Mouse (Mus musculus) heart, embryonic 10.5 days (tissue): ENCODE measurements around the gene Map3k20. TPM values are rescaled to one million over a fixed set of nuclear protein-coding genes. Genes with fewer than 3 reads are reported as not detected.

Experiments
- DNase-seq: peaks from one replicate; pipeline ENCODE4 v3.0.0-alpha.2; 2017; ENCODE audit warnings: low spot score
- H3K27ac ChIP-seq: fragments of 300-500 bp; sonication (generic); 2 replicates; pipeline ENCODE4 v1.5.1; 2016; ENCODE audit warnings: mild to moderate bottlenecking
- H3K27me3 ChIP-seq: fragments of 300-500 bp; sonication (generic); 2 replicates; pipeline ENCODE4 v1.6.1; 2016; ENCODE audit warnings: mild to moderate bottlenecking; ENCODE audit not compliant: poor library complexity, insufficient read depth, severe bottlenecking
- H3K36me3 ChIP-seq: fragments of 300-500 bp; sonication (generic); 2 replicates; pipeline ENCODE4 v1.6.1; 2016; ENCODE audit warnings: mild to moderate bottlenecking, moderate library complexity
- H3K4me1 ChIP-seq: fragments of 300-500 bp; sonication (generic); 2 replicates; pipeline ENCODE4 v1.6.1; 2016; ENCODE audit warnings: mild to moderate bottlenecking
- H3K4me3 ChIP-seq: fragments of 300-500 bp; sonication (generic); 2 replicates; pipeline ENCODE4 v1.5.1; 2016; ENCODE audit warnings: mild to moderate bottlenecking, moderate library complexity
- H3K9me3 ChIP-seq: fragments of 300-500 bp; sonication (generic); 2 replicates; pipeline ENCODE4 v1.6.1; 2016; ENCODE audit warnings: mild to moderate bottlenecking, moderate library complexity
- WGBS: fragments of 180-500 bp; shearing (Covaris S2); methylation state at CpG from one replicate; pipeline ENCODE4 v1.1.7; 2016; 5-methylcytosine and 5-hydroxymethylcytosine counted together
- polyA plus RNA-seq: library from polyadenylated mRNA; unstranded; fragments of >200 nt; fragmentation: Nextera tagmentation; extraction: Ambion mirVana; gene quantifications from 2 replicates; pipeline ENCODE4 v1.2.1, GENCODE M21; 2016

Gene Map3k20
- polyA plus RNA-seq, 1 experiment from 2014 or later: 27.9 TPM

GRCm38 (mm10) chr2:72253882-72254281, 31.6 kb upstream of the Map3k20 start:
- no peak overlapping the region for H3K27ac ChIP-seq
- WGBS: 74% methylated on average over 4 of the region's 4 CpGs
- no peak for DNase-seq

GRCm38 (mm10) chr2:72254813-72255582, 30.4 kb upstream of the Map3k20 start:
- H3K36me3 ChIP-seq: no peaks in the 10 kb centered on the region
- H3K27ac ChIP-seq: peak overlapping the region; percentile 62; the same call in 1 of the 2 replicates
- 33% methylated on average over 14 of the region's 14 CpGs for WGBS
- no peaks in the 10 kb centered on the region for H3K27me3 ChIP-seq
- no peaks in the 10 kb centered on the region for H3K9me3 ChIP-seq
- peaks cover 21% of the 10 kb centered on the region for H3K4me1 ChIP-seq
- no peak for DNase-seq
- H3K4me3 ChIP-seq: peak overlapping the region; percentile 40

More at GRCm38 (mm10) chr2:72253882-72254281, 31.6 kb upstream of the Map3k20 start:
- H3K4me3 ChIP-seq: no peak overlapping the region
- no peaks in the 10 kb centered on the region for H3K27me3 ChIP-seq
- H3K4me1 ChIP-seq: peaks cover 21% of the 10 kb centered on the region
- no peaks in the 10 kb centered on the region for H3K36me3 ChIP-seq
- no peaks in the 10 kb centered on the region for H3K9me3 ChIP-seq

- Histone ChIP-seq H3K36me3 (no peaks in the 10 kb centered on the region), H3K27me3 (no peaks in the 10 kb centered on the region), H3K4me3 (no peak overlapping the region), H3K27ac (no peak overlapping the region), H3K4me1 (peaks cover 6% of the 10 kb centered on the region), H3K9me3 (no peaks in the 10 kb centered on the region)
- WGBS: 91% methylated on average over 1 of the region's 1 CpGs
- no peak for DNase-seq
These were observed 24.7 kb upstream of the Map3k20 start for GRCm38 (mm10) chr2:72260704-72261103.

- no peak overlapping the region for H3K27ac ChIP-seq
- H3K27me3 ChIP-seq: no peaks in the 10 kb centered on the region
- no peak overlapping the region for H3K4me3 ChIP-seq
- H3K36me3 ChIP-seq: no peaks in the 10 kb centered on the region
- no peaks in the 10 kb centered on the region for H3K9me3 ChIP-seq
- no peak for DNase-seq
- whole genome bisulfite sequencing: 84% methylated on average over 6 of the region's 6 CpGs
- H3K4me1 ChIP-seq: no peaks in the 10 kb centered on the region
These were observed 22.5 kb upstream of the Map3k20 start for GRCm38 (mm10) chr2:72262814-72263480.

- WGBS: 87% methylated on average over 6 of the region's 6 CpGs
- H3K4me3 ChIP-seq: no peak overlapping the region
These were observed 18.0 kb upstream of the Map3k20 start for GRCm38 (mm10) chr2:72267390-72267789.

GRCm38 (mm10) chr2:72269651-72270341, 15.6 kb upstream of the Map3k20 start:
- H3K9me3 ChIP-seq: no peaks in the 10 kb centered on the region
- DNase-seq: no peak
- H3K4me3 ChIP-seq: no peak overlapping the region
- peaks cover 16% of the 10 kb centered on the region; the same call in 1 of the 2 replicates for H3K4me1 ChIP-seq
- no peaks in the 10 kb centered on the region for H3K27me3 ChIP-seq
- H3K36me3 ChIP-seq: no peaks in the 10 kb centered on the region
- peak overlapping the region; percentile 79; the same call in 1 of the 2 replicates for H3K27ac ChIP-seq
- WGBS: 53% methylated on average over 4 of the region's 4 CpGs

More at GRCm38 (mm10) chr2:72267390-72267789, 18.0 kb upstream of the Map3k20 start:
- H3K4me1 ChIP-seq: peaks cover 16% of the 10 kb centered on the region; the same call in 1 of the 2 replicates
- no peak overlapping the region for H3K27ac ChIP-seq
- no peaks in the 10 kb centered on the region for H3K9me3 ChIP-seq
- H3K36me3 ChIP-seq: no peaks in the 10 kb centered on the region
- H3K27me3 ChIP-seq: no peaks in the 10 kb centered on the region
- DNase-seq: no peak

GRCm38 (mm10) chr2:72278247-72278873, 7.1 kb upstream of the Map3k20 start:
- no peaks in the 10 kb centered on the region for H3K36me3 ChIP-seq
- H3K27ac ChIP-seq: no peak overlapping the region
- no peak overlapping the region for H3K4me3 ChIP-seq
- 86% methylated on average over 4 of the region's 4 CpGs for WGBS
- no peaks in the 10 kb centered on the region for H3K9me3 ChIP-seq
- H3K4me1 ChIP-seq: 0 out of 2 replicates have a peak, but pooled peaks cover 4% of the 10 kb centered on the region
- H3K27me3 ChIP-seq: no peaks in the 10 kb centered on the region
- DNase-seq: no peak

- 91% methylated on average over 5 of the region's 5 CpGs for WGBS
- Histone ChIP-seq H3K27ac (no peak overlapping the region), H3K36me3 (no peaks in the 10 kb centered on the region), H3K4me1 (peaks cover 20% of the 10 kb centered on the region), H3K9me3 (no peaks in the 10 kb centered on the region), H3K4me3 (no peak overlapping the region), H3K27me3 (no peaks in the 10 kb centered on the region)
- no peak for DNase-seq
These were observed 4.9 kb upstream of the Map3k20 start for GRCm38 (mm10) chr2:72280524-72280923.

- no peak for DNase-seq
- no peaks in the 10 kb centered on the region for H3K9me3 ChIP-seq
- no peaks in the 10 kb centered on the region for H3K36me3 ChIP-seq
- H3K4me3 ChIP-seq: no peak overlapping the region
- H3K27me3 ChIP-seq: no peaks in the 10 kb centered on the region
- no peak overlapping the region for H3K27ac ChIP-seq
- H3K4me1 ChIP-seq: peaks cover 22% of the 10 kb centered on the region
- 85% methylated on average over 14 of the region's 14 CpGs for WGBS
These were observed 3.5 kb upstream of the Map3k20 start for GRCm38 (mm10) chr2:72281971-72282370.

- 72% methylated on average over 4 of the region's 4 CpGs for WGBS
- no peaks in the 10 kb centered on the region for H3K27me3 ChIP-seq
- H3K4me1 ChIP-seq: peaks cover 29% of the 10 kb centered on the region
- H3K4me3 ChIP-seq: no peak overlapping the region
- no peak for DNase-seq
- no peak overlapping the region for H3K27ac ChIP-seq
- no peaks in the 10 kb centered on the region for H3K9me3 ChIP-seq
- H3K36me3 ChIP-seq: no peaks in the 10 kb centered on the region
These were observed 2.7 kb upstream of the Map3k20 start for GRCm38 (mm10) chr2:72282733-72283132.

- 47% methylated on average over 7 of the region's 7 CpGs for WGBS
- Histone ChIP-seq H3K9me3 (no peaks in the 10 kb centered on the region), H3K27ac (peak overlapping the region; percentile 99; the same call in 1 of the 2 replicates), H3K27me3 (no peaks in the 10 kb centered on the region), H3K36me3 (no peaks in the 10 kb centered on the region), H3K4me1 (peaks cover 43% of the 10 kb centered on the region), H3K4me3 (peak overlapping the region; percentile 99; the same call in 1 of the 2 replicates)
- DNase-seq: no peak
These were observed 748 bp upstream of the Map3k20 start for GRCm38 (mm10) chr2:72284689-72285088.

GRCm38 (mm10) chr2:72285888-72286661, 638 bp downstream of the Map3k20 start:
- 1% methylated on average over 57 of the region's 60 CpGs for WGBS
- peaks cover 47% of the 10 kb centered on the region for H3K4me1 ChIP-seq
- no peak for DNase-seq
- peak overlapping the region; percentile 99 for H3K4me3 ChIP-seq
- no peaks in the 10 kb centered on the region for H3K9me3 ChIP-seq
- H3K36me3 ChIP-seq: peaks cover 3% of the 10 kb centered on the region; the same call in 1 of the 2 replicates
- H3K27me3 ChIP-seq: no peaks in the 10 kb centered on the region
- H3K27ac ChIP-seq: peak overlapping the region; percentile 99
